Mouse (Mus musculus): Measurements from ENCODE around the gene Klc3. TPM values are rescaled to one million over a fixed set of nuclear protein-coding genes. Genes with fewer than 3 reads are reported as not detected.

Gene Klc3
- total and polyA plus RNA-seq, 3 experiments = 0.17 to 3.9 TPM; not detected in 1

Other genes starting within 250 kb of the Klc3 start
Only the 20 nearest of the 23 such genes appear.
- 0.04 and 0.08 TPM in 2 replicates for gene Gpr4, start 191.6 kb downstream of the Klc3 start, total RNA-seq (2012; rRNA removed)
- not detected in 2 replicates for gene Gpr4, start 191.6 kb downstream of the Klc3 start, total RNA-seq (2014; rRNA removed)
- gene Gpr4, start 191.6 kb downstream of the Klc3 start, polyA plus RNA-seq (2012; ENCODE audit: insufficient read length, low read depth) = 0.14 and 0.31 TPM in 2 replicates
- 11.9 and 15.7 TPM in 2 replicates for gene Opa3, start 175.8 kb downstream of the Klc3 start, total RNA-seq (2012; rRNA removed)
- gene Opa3, start 175.8 kb downstream of the Klc3 start, total RNA-seq (2014; rRNA removed) = 8.6 and 9.4 TPM in 2 replicates
- 20.0 and 21.2 TPM in 2 replicates for gene Opa3, start 175.8 kb downstream of the Klc3 start, polyA plus RNA-seq (2012; ENCODE audit: insufficient read length, low read depth)
- gene Vasp, start 132.3 kb downstream of the Klc3 start, total RNA-seq (2012; rRNA removed) = 109 and 114 TPM in 2 replicates
- gene Vasp, start 132.3 kb downstream of the Klc3 start, total RNA-seq (2014; rRNA removed) = 122 and 125 TPM in 2 replicates
- gene Vasp, start 132.3 kb downstream of the Klc3 start, polyA plus RNA-seq (2012; ENCODE audit: insufficient read length, low read depth) = 191 and 240 TPM in 2 replicates
- gene Ppm1n, start 124.0 kb downstream of the Klc3 start, total RNA-seq (2012; rRNA removed) = not detected in 2 replicates
- not detected in 2 replicates for gene Ppm1n, start 124.0 kb downstream of the Klc3 start, total RNA-seq (2014; rRNA removed)
- gene Ppm1n, start 124.0 kb downstream of the Klc3 start, polyA plus RNA-seq (2012; ENCODE audit: insufficient read length, low read depth) = not detected in 2 replicates
- gene Rtn2, start 121.5 kb downstream of the Klc3 start, total RNA-seq (2012; rRNA removed) = 0.72 and 1.0 TPM in 2 replicates
- 0.43 and 0.56 TPM in 2 replicates for gene Rtn2, start 121.5 kb downstream of the Klc3 start, total RNA-seq (2014; rRNA removed)
- gene Rtn2, start 121.5 kb downstream of the Klc3 start, polyA plus RNA-seq (2012; ENCODE audit: insufficient read length, low read depth) = 0.76 and 0.80 TPM in 2 replicates
- 0.08 and 0.13 TPM in 2 replicates for gene Fosb, start 94.1 kb downstream of the Klc3 start, total RNA-seq (2012; rRNA removed)
- not detected in 2 replicates for gene Fosb, start 94.1 kb downstream of the Klc3 start, total RNA-seq (2014; rRNA removed)
- gene Fosb, start 94.1 kb downstream of the Klc3 start, polyA plus RNA-seq (2012; ENCODE audit: insufficient read length, low read depth) = 0.27 and 0.56 TPM in 2 replicates
- 27.7 and 31.1 TPM in 2 replicates for gene Ercc1, start 59.3 kb downstream of the Klc3 start, total RNA-seq (2012; rRNA removed)
- gene Ercc1, start 59.3 kb downstream of the Klc3 start, total RNA-seq (2014; rRNA removed) = 25.3 and 26.9 TPM in 2 replicates
- 28.2 and 29.8 TPM in 2 replicates for gene Ercc1, start 59.3 kb downstream of the Klc3 start, polyA plus RNA-seq (2012; ENCODE audit: insufficient read length, low read depth)
- gene Cd3eap, start 44.6 kb downstream of the Klc3 start, total RNA-seq (2012; rRNA removed) = 22.6 and 33.2 TPM in 2 replicates
- gene Cd3eap, start 44.6 kb downstream of the Klc3 start, total RNA-seq (2014; rRNA removed) = 14.4 and 15.9 TPM in 2 replicates
- gene Cd3eap, start 44.6 kb downstream of the Klc3 start, polyA plus RNA-seq (2012; ENCODE audit: insufficient read length, low read depth) = 36.8 and 36.9 TPM in 2 replicates
- 0.42 and 0.68 TPM in 2 replicates for gene Ppp1r13l, start 44.4 kb downstream of the Klc3 start, total RNA-seq (2012; rRNA removed)
- gene Ppp1r13l, start 44.4 kb downstream of the Klc3 start, total RNA-seq (2014; rRNA removed) = 0.11 TPM in 1 of 2 replicates, not detected in the other
- gene Ppp1r13l, start 44.4 kb downstream of the Klc3 start, polyA plus RNA-seq (2012; ENCODE audit: insufficient read length, low read depth) = 1.3 and 1.4 TPM in 2 replicates
- gene Ercc2, start 22.1 kb downstream of the Klc3 start, total RNA-seq (2012; rRNA removed) = 40.6 and 43.8 TPM in 2 replicates
- 29.0 and 30.0 TPM in 2 replicates for gene Ercc2, start 22.1 kb downstream of the Klc3 start, total RNA-seq (2014; rRNA removed)
- 31.7 and 33.5 TPM in 2 replicates for gene Ercc2, start 22.1 kb downstream of the Klc3 start, polyA plus RNA-seq (2012; ENCODE audit: insufficient read length, low read depth)
- 0.21 and 0.47 TPM in 2 replicates for gene Ckm, start 672 bp upstream of the Klc3 start, total RNA-seq (2012; rRNA removed)
- 0.08 and 0.92 TPM in 2 replicates for gene Ckm, start 672 bp upstream of the Klc3 start, total RNA-seq (2014; rRNA removed)
- not detected in 2 replicates for gene Ckm, start 672 bp upstream of the Klc3 start, polyA plus RNA-seq (2012; ENCODE audit: insufficient read length, low read depth)
- 5.2 and 7.3 TPM in 2 replicates for gene Mark4, start 54.7 kb upstream of the Klc3 start, total RNA-seq (2012; rRNA removed)
- gene Mark4, start 54.7 kb upstream of the Klc3 start, total RNA-seq (2014; rRNA removed) = 1.7 and 1.9 TPM in 2 replicates
- gene Mark4, start 54.7 kb upstream of the Klc3 start, polyA plus RNA-seq (2012; ENCODE audit: insufficient read length, low read depth) = 9.6 and 11.9 TPM in 2 replicates
- gene Exoc3l2, start 59.2 kb upstream of the Klc3 start, total RNA-seq (2012; rRNA removed) = 0.08 TPM in 2 replicates
- gene Exoc3l2, start 59.2 kb upstream of the Klc3 start, total RNA-seq (2014; rRNA removed) = not detected in 2 replicates
- gene Exoc3l2, start 59.2 kb upstream of the Klc3 start, polyA plus RNA-seq (2012; ENCODE audit: insufficient read length, low read depth) = not detected in 2 replicates
- 5.1 and 6.7 TPM in 2 replicates for gene Bloc1s3, start 104.3 kb upstream of the Klc3 start, total RNA-seq (2012; rRNA removed)
- gene Bloc1s3, start 104.3 kb upstream of the Klc3 start, total RNA-seq (2014; rRNA removed) = 6.9 and 8.0 TPM in 2 replicates
- gene Bloc1s3, start 104.3 kb upstream of the Klc3 start, polyA plus RNA-seq (2012; ENCODE audit: insufficient read length, low read depth) = 3.8 and 4.9 TPM in 2 replicates
- gene Trappc6a, start 104.3 kb upstream of the Klc3 start, total RNA-seq (2012; rRNA removed) = 114 and 201 TPM in 2 replicates
- 72.2 and 77.8 TPM in 2 replicates for gene Trappc6a, start 104.3 kb upstream of the Klc3 start, total RNA-seq (2014; rRNA removed)
- gene Trappc6a, start 104.3 kb upstream of the Klc3 start, polyA plus RNA-seq (2012; ENCODE audit: insufficient read length, low read depth) = 37.2 and 41.1 TPM in 2 replicates
- 0.92 and 1.9 TPM in 2 replicates for gene Nkpd1, start 113.7 kb upstream of the Klc3 start, total RNA-seq (2012; rRNA removed)
- 0.59 and 1.1 TPM in 2 replicates for gene Nkpd1, start 113.7 kb upstream of the Klc3 start, total RNA-seq (2014; rRNA removed)
- 2.1 and 2.3 TPM in 2 replicates for gene Nkpd1, start 113.7 kb upstream of the Klc3 start, polyA plus RNA-seq (2012; ENCODE audit: insufficient read length, low read depth)
- 13.8 and 14.2 TPM in 2 replicates for gene Ppp1r37, start 159.0 kb upstream of the Klc3 start, total RNA-seq (2012; rRNA removed)
- gene Ppp1r37, start 159.0 kb upstream of the Klc3 start, total RNA-seq (2014; rRNA removed) = 7.3 and 7.7 TPM in 2 replicates
- gene Ppp1r37, start 159.0 kb upstream of the Klc3 start, polyA plus RNA-seq (2012; ENCODE audit: insufficient read length, low read depth) = 15.7 and 16.5 TPM in 2 replicates
- gene Zfp296, start 173.2 kb upstream of the Klc3 start, total RNA-seq (2012; rRNA removed) = 26.5 and 30.0 TPM in 2 replicates
- gene Zfp296, start 173.2 kb upstream of the Klc3 start, total RNA-seq (2014; rRNA removed) = 8.6 and 10.7 TPM in 2 replicates
- gene Zfp296, start 173.2 kb upstream of the Klc3 start, polyA plus RNA-seq (2012; ENCODE audit: insufficient read length, low read depth) = 37.6 and 44.0 TPM in 2 replicates
- gene Gemin7, start 173.5 kb upstream of the Klc3 start, total RNA-seq (2012; rRNA removed) = 52.5 and 63.2 TPM in 2 replicates
- 89.6 and 101 TPM in 2 replicates for gene Gemin7, start 173.5 kb upstream of the Klc3 start, total RNA-seq (2014; rRNA removed)
- 59.3 and 64.4 TPM in 2 replicates for gene Gemin7, start 173.5 kb upstream of the Klc3 start, polyA plus RNA-seq (2012; ENCODE audit: insufficient read length, low read depth)
- gene Clasrp, start 200.4 kb upstream of the Klc3 start, total RNA-seq (2012; rRNA removed) = 43.4 and 45.4 TPM in 2 replicates
- 14.5 and 17.5 TPM in 2 replicates for gene Clasrp, start 200.4 kb upstream of the Klc3 start, total RNA-seq (2014; rRNA removed)
- gene Clasrp, start 200.4 kb upstream of the Klc3 start, polyA plus RNA-seq (2012; ENCODE audit: insufficient read length, low read depth) = 59.4 and 62.6 TPM in 2 replicates